Comparison of ENCODE assay signal across 11 mouse cellular contexts in genomic region chr15:100419901-100420745, GRCm38 (mm10). TPM values are rescaled to one million over a fixed set of nuclear protein-coding genes. Genes with fewer than 3 reads are reported as not detected.
A peak's percentile ranks its signal among the peaks of the same experiment; 100 is the strongest.
DNase-seq lines count a peak whose midpoint lies in the region; ATAC-seq and TF ChIP-seq lines count a peak whose summit lies in the region.
"Had no signal": no experiment of that assay in that cellular context is flagged by ENCODE, and none has a peak within 500 bp of the region (broad histone marks: within the 10 kb centered on the region; RNA-seq: fewer than 3 reads in every experiment).

No protein-coding gene starts in this region.

- TF ChIP-seq POLR2A in kidney, adult 2 months (IDR thresholded peaks at IDR 0.05; ENCODE audit: low read depth, low read length), result no peak
- no peak for TF ChIP-seq POLR2A in limb, embryonic 14.5 days (IDR thresholded peaks at IDR 0.05; ENCODE audit: borderline replicate concordance, extremely low read depth, insufficient read depth, insufficient read length)

- no peaks in the 10 kb centered on the region for H3K27me3 ChIP-seq in kidney, adult 2 months (replicated peaks; ENCODE audit: control insufficient read depth, insufficient read depth, low read length)
- no peaks in the 10 kb centered on the region for H3K27me3 ChIP-seq in limb, embryonic 14.5 days (ENCODE audit: control insufficient read depth, insufficient read depth, low read length)

- WGBS in kidney, adult 2 months, result 45% methylated on average over 9 of the region's 9 CpGs
- WGBS in limb, embryonic 14.5 days, result 64% methylated on average over 9 of the region's 9 CpGs

- no peaks in the 10 kb centered on the region for H3K9me3 ChIP-seq in limb, embryonic 14.5 days (ENCODE audit: control insufficient read depth, low read length)

- peak; percentile 14 for DNase-seq in kidney, adult 2 months
- no peak for DNase-seq in kidney, postnatal 10 days
- DNase-seq in 416B (ENCODE audit: low read depth), result peak; percentile 71
- DNase-seq in T-cell, adult 2 months (ENCODE audit: low spot score), result peak; percentile 38
- DNase-seq in limb, embryonic 14.5 days (ENCODE audit: low spot score), result no peak
- no peak for DNase-seq in Muller cell, postnatal 12 days (ENCODE audit: inconsistent ontology term)
- no peak for DNase-seq in ovary, postnatal 36 days (ENCODE audit: low spot score)
- DNase-seq in lung, postnatal 4 days, result no peak
- DNase-seq: cerebellum, postnatal 14 days had no signal

- no peak overlapping the region for H3K4me2 ChIP-seq in limb, embryonic 14.5 days (replicated peaks; ENCODE audit: low read depth, low read length, severe bottlenecking)

- H3K36me3 ChIP-seq in kidney, adult 2 months (ENCODE audit: control insufficient read depth, insufficient read depth, low read length), result no peaks in the 10 kb centered on the region
- H3K36me3 ChIP-seq in limb, embryonic 14.5 days (ENCODE audit: control insufficient read depth, insufficient read depth, low read length), result no peaks in the 10 kb centered on the region

- ATAC-seq in limb, embryonic 14.5 days (ENCODE audit: low FRiP score, low read depth), result no peak

- H3K4me3 ChIP-seq in kidney, adult 2 months (ENCODE audit: insufficient read depth, low read depth, low read length), result no peak overlapping the region
- no peak overlapping the region for H3K4me3 ChIP-seq in limb, embryonic 14.5 days (replicated peaks; ENCODE audit: low read length)

- H3K4me1 ChIP-seq in kidney, adult 2 months (ENCODE audit: control insufficient read depth, insufficient read depth, low read length), result peaks cover 40% of the 10 kb centered on the region
- peaks cover 18% of the 10 kb centered on the region for H3K4me1 ChIP-seq in limb, embryonic 14.5 days (ENCODE audit: control insufficient read depth, insufficient read depth, low read length)

- H3K9ac ChIP-seq in limb, embryonic 14.5 days (ENCODE audit: low read depth, low read length, severe bottlenecking), result peak overlapping the region; percentile 1; the same call in 1 of the 2 replicates

- TF ChIP-seq CTCF in kidney, adult 2 months (conservative IDR thresholded peaks at IDR 0.05; ENCODE audit: insufficient read depth, insufficient read length, low read depth, low read length), result no peak

- peak overlapping the region; percentile 5; the same call in 1 of the 2 replicates for H3K27ac ChIP-seq in kidney, adult 2 months (ENCODE audit: insufficient read depth, low read depth, low read length)
- H3K27ac ChIP-seq in limb, embryonic 14.5 days (replicated peaks; ENCODE audit: low read depth, low read length), result no peak overlapping the region

RNA-seq across cellular contexts. Expression of gene Gm5475, which starts 1.8 kb away (rescaled TPM):
- 1.2 TPM in 2 replicates for polyA plus RNA-seq in kidney, adult 2 months (2012; rRNA removed)
- polyA plus RNA-seq in limb, embryonic 14.5 days (2012; rRNA removed), result 0.03 and 0.04 TPM in 2 replicates
- polyA plus RNA-seq in limb, embryonic 14.5 days (2014; fragmentation: Nextera tagmentation; extraction: Ambion mirVana), result 0.12 TPM in 1 of 2 replicates, not detected in the other

RNA-seq across cellular contexts. Expression of gene Slc11a2, which starts 4.7 kb away (rescaled TPM):
- 97.1 and 109 TPM in 2 replicates for polyA plus RNA-seq in kidney, adult 2 months (2012; rRNA removed)
- 30.3 and 41.1 TPM in 2 replicates for polyA plus RNA-seq in limb, embryonic 14.5 days (2012; rRNA removed)
- polyA plus RNA-seq in limb, embryonic 14.5 days (2014; fragmentation: Nextera tagmentation; extraction: Ambion mirVana), result 20.4 TPM in 2 replicates

RNA-seq across cellular contexts. Expression of gene Letmd1, which starts 48.7 kb away (rescaled TPM):
- 79.0 and 79.8 TPM in 2 replicates for polyA plus RNA-seq in kidney, adult 2 months (2012; rRNA removed)
- polyA plus RNA-seq in limb, embryonic 14.5 days (2012; rRNA removed), result 62.4 and 72.0 TPM in 2 replicates
- polyA plus RNA-seq in limb, embryonic 14.5 days (2014; fragmentation: Nextera tagmentation; extraction: Ambion mirVana), result 27.9 and 29.8 TPM in 2 replicates

RNA-seq across cellular contexts. Expression of gene Higd1c, which starts 55.8 kb away (rescaled TPM):
- polyA plus RNA-seq in kidney, adult 2 months (2012; rRNA removed), result 0.97 and 2.0 TPM in 2 replicates
- not detected in 2 replicates for polyA plus RNA-seq in limb, embryonic 14.5 days (2012; rRNA removed)
- polyA plus RNA-seq in limb, embryonic 14.5 days (2014; fragmentation: Nextera tagmentation; extraction: Ambion mirVana), result not detected in 2 replicates
- polyA plus RNA-seq: frontal cortex, adult 2 months; large intestine, adult 2 months had no signal

Comparison
In these comparisons a context has a peak if more than half of its experiments do, and no peak if none do; other contexts are left out.
1. DNase-seq: peak in kidney, adult 2 months (single experiment), 416B (single experiment) and T-cell, adult 2 months (single experiment); none in kidney, postnatal 10 days (single experiment), limb, embryonic 14.5 days (single experiment), Muller cell, postnatal 12 days (single experiment), ovary, postnatal 36 days (single experiment) and lung, postnatal 4 days (0 of 2).